Comparison of ENCODE assay signal across 15 mouse cellular contexts in the genomic region with DNA sequence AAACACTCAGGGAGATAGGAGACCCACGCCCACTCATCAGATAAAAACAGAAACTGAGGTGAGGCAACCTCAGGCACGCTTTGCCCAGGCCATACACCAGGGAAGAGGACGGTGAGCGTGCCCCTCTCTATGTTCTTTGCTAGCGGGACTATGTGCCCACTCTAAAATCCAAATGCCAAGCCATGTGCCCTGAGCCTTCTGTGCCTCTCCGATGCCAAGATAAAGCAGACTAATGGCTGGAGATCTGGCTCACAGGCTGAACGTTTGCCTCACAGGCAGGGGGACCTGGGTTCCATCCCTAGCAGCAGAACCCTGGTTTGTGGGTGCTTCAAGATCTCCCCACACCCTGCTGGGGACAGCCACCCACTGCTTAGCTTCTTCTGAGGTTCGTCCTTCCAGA. TPM values are rescaled to one million over a fixed set of nuclear protein-coding genes. Genes with fewer than 3 reads are reported as not detected.
A peak's percentile ranks its signal among the peaks of the same experiment; 100 is the strongest.
DNase-seq lines count a peak whose midpoint lies in the region; ATAC-seq and TF ChIP-seq lines count a peak whose summit lies in the region.
"Had no signal": no experiment of that assay in that cellular context is flagged by ENCODE, and none has a peak within 500 bp of the region (broad histone marks: within the 10 kb centered on the region; RNA-seq: fewer than 3 reads in every experiment).

No protein-coding gene starts in this region.

- H3K4me1 ChIP-seq in hindbrain, embryonic 10.5 days (replicated peaks), result peaks cover 56% of the 10 kb centered on the region
- H3K4me1 ChIP-seq in hindbrain, embryonic 16.5 days (ENCODE audit: control insufficient read depth, insufficient read depth, low read depth, low read length), result peaks cover 32% of the 10 kb centered on the region
- peaks cover 50% of the 10 kb centered on the region for H3K4me1 ChIP-seq in E14TG2a.4 (replicated peaks; ENCODE audit: low read depth, low read length)
- H3K4me1 ChIP-seq in cerebellum, adult 2 months (ENCODE audit: control insufficient read depth, insufficient read depth, low read length), result peaks cover 70% of the 10 kb centered on the region
- peaks cover 51% of the 10 kb centered on the region for H3K4me1 ChIP-seq in hindbrain, embryonic 15.5 days (replicated peaks)

- WGBS in hindbrain, embryonic 10.5 days, result 85% methylated on average over 8 of the region's 8 CpGs
- WGBS in hindbrain, embryonic 16.5 days, result 72% methylated on average over 8 of the region's 8 CpGs
- WGBS in cerebellum, adult 2 months, result 31% methylated on average over 8 of the region's 8 CpGs
- 80% methylated on average over 8 of the region's 8 CpGs for WGBS in hindbrain, embryonic 15.5 days

- peak overlapping the region; percentile 84 for H3K27ac ChIP-seq in hindbrain, embryonic 10.5 days
- H3K27ac ChIP-seq in hindbrain, embryonic 16.5 days (ENCODE audit: low read depth, low read length), result no peak overlapping the region
- H3K27ac ChIP-seq in cerebellum, adult 2 months (ENCODE audit: insufficient read depth, low read length), result peak overlapping the region; percentile 90
- H3K27ac ChIP-seq in hindbrain, embryonic 15.5 days (replicated peaks), result peak overlapping the region; percentile 74

- H3K4me2 ChIP-seq in hindbrain, embryonic 16.5 days (ENCODE audit: low read length), result no peak overlapping the region
- H3K4me2 ChIP-seq in hindbrain, embryonic 15.5 days, result no peak overlapping the region

- no peak for ATAC-seq in hindbrain, embryonic 16.5 days
- no peak for ATAC-seq in hindbrain, embryonic 15.5 days (ENCODE audit: low FRiP score, low read depth)
- ATAC-seq: CD4-positive, CD25-positive, alpha-beta regulatory T cell, adult 4 months had no signal

- H3K36me3 ChIP-seq in hindbrain, embryonic 10.5 days, result no peaks in the 10 kb centered on the region
- H3K36me3 ChIP-seq in hindbrain, embryonic 16.5 days (ENCODE audit: control insufficient read depth, insufficient read depth, low read length), result no peaks in the 10 kb centered on the region
- no peaks in the 10 kb centered on the region for H3K36me3 ChIP-seq in E14TG2a.4 (ENCODE audit: insufficient read depth, low read length)
- H3K36me3 ChIP-seq in hindbrain, embryonic 15.5 days, result no peaks in the 10 kb centered on the region

- DNase-seq in hindbrain, embryonic 10.5 days (ENCODE audit: low spot score), result no peak
- DNase-seq in cerebellum, adult 2 months, result peak; percentile 65 to 70
- no peak for DNase-seq in adrenal gland, postnatal 10 days
- no peak for DNase-seq in ovary, adult 18-20 months (ENCODE audit: low spot score)
- DNase-seq: adrenal gland, postnatal 14 days; heart, postnatal 14 days; kidney, postnatal 10 days; lung, adult 2 months had no signal

- H3K4me3 ChIP-seq in hindbrain, embryonic 10.5 days, result no peak overlapping the region
- no peak overlapping the region for H3K4me3 ChIP-seq in hindbrain, embryonic 16.5 days (ENCODE audit: low read length)
- H3K4me3 ChIP-seq in E14TG2a.4 (replicated peaks; ENCODE audit: low read length), result 0 out of 2 replicates have a peak overlapping the region, but pooled peaks have one; percentile 58
- no peak overlapping the region for H3K4me3 ChIP-seq in cerebellum, adult 2 months (replicated peaks; ENCODE audit: insufficient read depth, low read depth, low read length)
- no peak overlapping the region for H3K4me3 ChIP-seq in hindbrain, embryonic 15.5 days

- no peak overlapping the region for H3K9ac ChIP-seq in hindbrain, embryonic 16.5 days (ENCODE audit: low read depth, low read length)
- no peak overlapping the region for H3K9ac ChIP-seq in hindbrain, embryonic 15.5 days

- no peak for TF ChIP-seq POLR2A in cerebellum, adult 2 months (IDR thresholded peaks at IDR 0.05; ENCODE audit: borderline replicate concordance, insufficient read depth, low read length)

- TF ChIP-seq CTCF in E14TG2a.4 (conservative IDR thresholded peaks at IDR 0.05; ENCODE audit: low read length), result no peak
- TF ChIP-seq CTCF in cerebellum, adult 2 months (IDR thresholded peaks at IDR 0.05; ENCODE audit: borderline replicate concordance, insufficient read depth, low read depth, low read length), result no peak

- H3K27me3 ChIP-seq in hindbrain, embryonic 10.5 days (ENCODE audit: insufficient read depth, poor library complexity, severe bottlenecking), result peaks cover 38% of the 10 kb centered on the region
- H3K27me3 ChIP-seq in hindbrain, embryonic 16.5 days (replicated peaks; ENCODE audit: control insufficient read depth, insufficient read depth, low read length), result no peaks in the 10 kb centered on the region
- H3K27me3 ChIP-seq in E14TG2a.4 (ENCODE audit: insufficient read depth, low read length), result peaks cover 36% of the 10 kb centered on the region; the same call in 1 of the 2 replicates
- no peaks in the 10 kb centered on the region for H3K27me3 ChIP-seq in cerebellum, adult 2 months (ENCODE audit: control insufficient read depth, insufficient read depth, low read length)
- H3K27me3 ChIP-seq in hindbrain, embryonic 15.5 days, result no peaks in the 10 kb centered on the region

- no peaks in the 10 kb centered on the region for H3K9me3 ChIP-seq in hindbrain, embryonic 10.5 days
- no peaks in the 10 kb centered on the region for H3K9me3 ChIP-seq in hindbrain, embryonic 16.5 days (ENCODE audit: control insufficient read depth, low read length)
- H3K9me3 ChIP-seq in E14TG2a.4 (ENCODE audit: low read length), result no peaks in the 10 kb centered on the region
- no peaks in the 10 kb centered on the region for H3K9me3 ChIP-seq in hindbrain, embryonic 15.5 days

RNA-seq across cellular contexts. Expression of gene 4930404H24Rik, which starts 17.5 kb away (rescaled TPM):
- polyA plus RNA-seq in hindbrain, embryonic 10.5 days (2016; fragmentation: Nextera tagmentation; extraction: Ambion mirVana), result not detected in 2 replicates
- polyA plus RNA-seq in hindbrain, embryonic 16.5 days (2015; fragmentation: Nextera tagmentation; extraction: Ambion mirVana), result not detected in 2 replicates
- polyA plus RNA-seq in cerebellum, adult 2 months (2012; rRNA removed), result not detected in 2 replicates
- polyA plus RNA-seq in hindbrain, embryonic 15.5 days (2015; fragmentation: Nextera tagmentation; extraction: Ambion mirVana), result not detected in 2 replicates
- not detected for total RNA-seq in adrenal gland, postnatal 10 days (2021)
- total RNA-seq: adrenal gland, postnatal 14 days; gastrocnemius, postnatal 4 days; heart, postnatal 14 days; left cerebral cortex, adult 8-10 months had no signal
- polyA plus RNA-seq: CD4-positive, CD25-positive, alpha-beta regulatory T cell, adult 4 months; cortical plate, adult 2 months; lung, adult 2 months had no signal

RNA-seq across cellular contexts. Expression of gene Nol4l, which starts 19.6 kb away (rescaled TPM):
- polyA plus RNA-seq in hindbrain, embryonic 10.5 days (2016; fragmentation: Nextera tagmentation; extraction: Ambion mirVana), result 19.1 and 23.3 TPM in 2 replicates
- 33.7 and 40.7 TPM in 2 replicates for polyA plus RNA-seq in hindbrain, embryonic 16.5 days (2015; fragmentation: Nextera tagmentation; extraction: Ambion mirVana)
- 23.1 and 24.3 TPM in 2 replicates for polyA plus RNA-seq in cerebellum, adult 2 months (2012; rRNA removed)
- 42.6 and 45.4 TPM in 2 replicates for polyA plus RNA-seq in hindbrain, embryonic 15.5 days (2015; fragmentation: Nextera tagmentation; extraction: Ambion mirVana)
- total RNA-seq in adrenal gland, postnatal 10 days (2021), result 10 to 100 TPM; 14.1 to 21.3 TPM

Comparison
In these comparisons a context has a peak if more than half of its experiments do, and no peak if none do; other contexts are left out.
1. DNase-seq: peak in cerebellum, adult 2 months (2 of 2); none in hindbrain, embryonic 10.5 days (single experiment), adrenal gland, postnatal 10 days (single experiment) and ovary, adult 18-20 months (single experiment).